Mouse (Mus musculus) MEL (cell line): ENCODE measurements around the gene Prl2c3.
"Not testable (repeated sequence)": the region's sequence is repeated elsewhere in the genome, so short reads cannot be mapped to it uniquely, and the experiment has no call there.

Experiments
- CTCF ChIP-seq, 3 experiments: IDR thresholded peaks in 2 of 3; conservative IDR thresholded peaks in 1 of 3; 2 replicates each; pipeline ENCODE4 v1.5.1; 2011 to 2012; ENCODE audit warnings: low read length in 3 of 3, low read depth in 2 of 3, mild to moderate bottlenecking in 2 of 3, improper control_type of control experiment in 1 of 3, inconsistent platforms in 1 of 3, mixed read lengths in 1 of 3, moderate library complexity in 1 of 3; ENCODE audit not compliant: control insufficient read depth in 1 of 3, insufficient read depth in 1 of 3, poor library complexity in 1 of 3, severe bottlenecking in 1 of 3
- GATA1 ChIP-seq: IDR thresholded peaks from 2 replicates; pipeline ENCODE4 v1.6.1; 2011; ENCODE audit warnings: low read depth, low read length, improper control_type of control experiment
- HCFC1 ChIP-seq: IDR thresholded peaks from 2 replicates; pipeline ENCODE4 v1.6.1; 2012; ENCODE audit warnings: low read depth, mild to moderate bottlenecking, inconsistent platforms, low read length, improper control_type of control experiment, moderate library complexity
- POLR2AphosphoS2 ChIP-seq: IDR thresholded peaks from 2 replicates; pipeline ENCODE4 v1.6.1; 2011; ENCODE audit warnings: low read length, improper control_type of control experiment
- RCOR1 ChIP-seq: IDR thresholded peaks from 2 replicates; pipeline ENCODE4 v1.6.1; 2012; ENCODE audit warnings: low read depth, mild to moderate bottlenecking, inconsistent platforms, low read length, improper control_type of control experiment
- ZC3H11A ChIP-seq: IDR thresholded peaks from 2 replicates; pipeline ENCODE4 v1.6.1; 2012; ENCODE audit warnings: low read depth, mild to moderate bottlenecking, inconsistent platforms, low read length, improper control_type of control experiment
- ZMIZ1 ChIP-seq: IDR thresholded peaks from 2 replicates; pipeline ENCODE4 v1.6.1; 2012; ENCODE audit warnings: low read depth, mild to moderate bottlenecking, inconsistent platforms, low read length, improper control_type of control experiment, moderate library complexity

- not testable (repeated sequence) for TF ChIP-seq HCFC1; ZMIZ1; CTCF (IDR thresholded peaks at IDR 0.05 in 2 of 3, conservative IDR thresholded peaks at IDR 0.05 in 1 of 3; ENCODE audit: control insufficient read depth in 1 of 3, insufficient read depth in 1 of 3, low read depth in 2 of 3, low read length in 3 of 3, poor library complexity in 1 of 3, severe bottlenecking in 1 of 3); RCOR1; GATA1; POLR2AphosphoS2; ZC3H11A
Measured at GRCm38 (mm10) chr13:12799979-12800378, at the start of gene Prl2c3.
